Comparison of ENCODE assay signal across 12 mouse cellular contexts in genomic region chr1:170975751-170976161, GRCm38 (mm10). TPM values are rescaled to one million over a fixed set of nuclear protein-coding genes. Genes with fewer than 3 reads are reported as not detected.
A peak's percentile ranks its signal among the peaks of the same experiment; 100 is the strongest.
DNase-seq lines count a peak whose midpoint lies in the region; ATAC-seq and TF ChIP-seq lines count a peak whose summit lies in the region.
"Had no signal": no experiment of that assay in that cellular context is flagged by ENCODE, and none has a peak within 500 bp of the region (broad histone marks: within the 10 kb centered on the region; RNA-seq: fewer than 3 reads in every experiment).

No protein-coding gene starts in this region.

- no peak for TF ChIP-seq CTCF in gastrocnemius, adult 2 months (IDR thresholded peaks at IDR 0.05)

- H3K36me3 ChIP-seq in hindbrain, embryonic 12.5 days = no peaks in the 10 kb centered on the region
- H3K36me3 ChIP-seq: hindbrain, embryonic 15.5 days had no signal

- intact Hi-C loops in gastrocnemius, adult 2 months (cut with DNase I) = no loop called here
- intact Hi-C loops in gastrocnemius, postnatal 14 days (cut with DNase I; ENCODE audit: low total_unique reads) = no loop called here

- no peak for ATAC-seq in hindbrain, embryonic 12.5 days (ENCODE audit: low FRiP score)

- no peaks in the 10 kb centered on the region for H3K4me1 ChIP-seq in hindbrain, embryonic 12.5 days
- H3K4me1 ChIP-seq: hindbrain, embryonic 15.5 days had no signal

- no peaks in the 10 kb centered on the region for H3K9me3 ChIP-seq in hindbrain, embryonic 12.5 days (replicated peaks)
- H3K9me3 ChIP-seq: hindbrain, embryonic 15.5 days had no signal

- WGBS in hindbrain, embryonic 12.5 days = 80% methylated on average over 7 of the region's 7 CpGs

- no peaks in the 10 kb centered on the region for H3K27me3 ChIP-seq in hindbrain, embryonic 12.5 days
- H3K27me3 ChIP-seq: hindbrain, embryonic 15.5 days had no signal

- no peak overlapping the region for H3K4me2 ChIP-seq in hindbrain, embryonic 12.5 days (replicated peaks)
- H3K4me2 ChIP-seq: hindbrain, embryonic 15.5 days had no signal

- H3K9ac ChIP-seq in hindbrain, embryonic 12.5 days = no peak overlapping the region
- H3K9ac ChIP-seq: hindbrain, embryonic 15.5 days had no signal

- H3K27ac ChIP-seq in gastrocnemius, adult 2 months = peak overlapping the region; percentile 32
- H3K27ac ChIP-seq in hindbrain, embryonic 12.5 days = no peak overlapping the region
- H3K27ac ChIP-seq: hindbrain, embryonic 15.5 days had no signal

- H3K4me3 ChIP-seq in gastrocnemius, adult 2 months = peak overlapping the region; percentile 41
- H3K4me3 ChIP-seq in hindbrain, embryonic 12.5 days = no peak overlapping the region
- H3K4me3 ChIP-seq: hindbrain, embryonic 15.5 days had no signal

- DNase-seq in gastrocnemius, adult 2 months = peak; percentile 27
- DNase-seq in gastrocnemius, postnatal 14 days = no peak
- peak; percentile 69 to 78 for DNase-seq in spleen, postnatal 36 days (ENCODE audit: low spot score in 2 of 2)
- no peak for DNase-seq in spleen, postnatal 4 days (ENCODE audit: low spot score in 2 of 2)
- DNase-seq in kidney, postnatal 25 days = peak; percentile 60 to 86
- no peak for DNase-seq in embryo, embryonic 10.5 days (ENCODE audit: low spot score)
- DNase-seq in adrenal gland, postnatal 14 days = no peak
- DNase-seq: gastrocnemius, postnatal 10 days had no signal

RNA-seq across cellular contexts. Expression of gene Fcgr2b, which starts 0.6 kb away (rescaled TPM):
- 1 to 10 TPM; 2.2 to 4.1 TPM for total RNA-seq in gastrocnemius, adult 2 months (2021)
- 1 to 10 TPM; 3.0 to 3.4 TPM for total RNA-seq in gastrocnemius, postnatal 14 days (2021)
- polyA plus RNA-seq in hindbrain, embryonic 12.5 days (2016; fragmentation: Nextera tagmentation; extraction: Ambion mirVana) = 0.43 and 0.49 TPM in 2 replicates
- 7.9 and 9.2 TPM in 2 replicates for total RNA-seq in adrenal gland, postnatal 14 days (2021)

RNA-seq across cellular contexts. Expression of gene Fcgr4, which starts 43.0 kb away (rescaled TPM):
- not detected for total RNA-seq in gastrocnemius, adult 2 months (2021)
- total RNA-seq in gastrocnemius, postnatal 14 days (2021) = not detected
- 0.25 and 0.45 TPM in 2 replicates for polyA plus RNA-seq in hindbrain, embryonic 12.5 days (2016; fragmentation: Nextera tagmentation; extraction: Ambion mirVana)
- 0.49 and 0.89 TPM in 2 replicates for total RNA-seq in adrenal gland, postnatal 14 days (2021)
- total RNA-seq: left cerebral cortex, postnatal 36 days had no signal

RNA-seq across cellular contexts. Expression of gene Fcrla, which starts 48.4 kb away (rescaled TPM):
- total RNA-seq in gastrocnemius, adult 2 months (2021) = not detected
- under 1 TPM in 1 of 2 experiments, not detected in 1; 0.31 TPM for total RNA-seq in gastrocnemius, postnatal 14 days (2021)
- not detected in 2 replicates for polyA plus RNA-seq in hindbrain, embryonic 12.5 days (2016; fragmentation: Nextera tagmentation; extraction: Ambion mirVana)
- total RNA-seq in adrenal gland, postnatal 14 days (2021) = 2.0 and 7.7 TPM in 2 replicates
- total RNA-seq: left cerebral cortex, postnatal 36 days had no signal
- polyA plus RNA-seq: embryonic facial prominence, embryonic 11.5 days; hindbrain, embryonic 15.5 days had no signal

Comparison
In these comparisons a context has a peak if more than half of its experiments do, and no peak if none do; other contexts are left out.
1. DNase-seq: peak in gastrocnemius, adult 2 months (single experiment), spleen, postnatal 36 days (2 of 2) and kidney, postnatal 25 days (2 of 2); none in gastrocnemius, postnatal 14 days (single experiment), spleen, postnatal 4 days (0 of 2), embryo, embryonic 10.5 days (single experiment) and adrenal gland, postnatal 14 days (single experiment).